Mouse (Mus musculus) liver, embryonic 14.5 days (tissue): Measurements from ENCODE around the gene Zic5. TPM values are rescaled to one million over a fixed set of nuclear protein-coding genes. Genes with fewer than 3 reads are reported as not detected.

ENCODE experiments used
- ATAC-seq: fragments of 200-750 bp; cut with Nextera tagmentation; 2 replicates; pipeline ENCODE4 v1.8.0; 2017; ENCODE audit warnings: moderate number of reproducible peaks, mild to moderate bottlenecking, moderate library complexity; ENCODE audit not compliant: insufficient read depth
- DNase-seq, 3 experiments: peaks; one replicate each; pipeline ENCODE4 v3.0.0-alpha.2; 2012 to 2013; ENCODE audit warnings: low read depth in 3 of 3, low spot score in 3 of 3
- H3K27ac ChIP-seq: fragments of 300-500 bp; sonication (generic); 2 replicates; pipeline ENCODE4 v1.5.1; 2014; ENCODE audit warnings: moderate library complexity, mild to moderate bottlenecking, control low read depth, inconsistent platforms
- H3K27me3 ChIP-seq: fragments of 300-500 bp; sonication (generic); 2 replicates; pipeline ENCODE4 v1.6.1; 2014; ENCODE audit warnings: mild to moderate bottlenecking, low read length, moderate library complexity; ENCODE audit not compliant: control insufficient read depth, insufficient read depth
- H3K36me3 ChIP-seq: fragments of 300-500 bp; sonication (generic); replicated peaks from 2 replicates; pipeline ENCODE4 v1.6.1; 2014; ENCODE audit warnings: low read depth; ENCODE audit not compliant: control insufficient read depth, insufficient read depth
- H3K4me1 ChIP-seq, 2 experiments: fragments of 200-500 bp in 1 of 2; fragments of 300-500 bp in 1 of 2; sonication (generic) in 1 of 2; replicated peaks; 2 replicates each; pipeline ENCODE4 v1.6.1; 2012 to 2014; ENCODE audit warnings: antibody characterized with exemption in 1 of 2, inconsistent platforms in 1 of 2, low read length in 1 of 2; ENCODE audit not compliant: control insufficient read depth in 2 of 2, insufficient read depth in 2 of 2
- H3K4me2 ChIP-seq: fragments of 300-500 bp; sonication (generic); 2 replicates; pipeline ENCODE4 v1.6.1; 2014; ENCODE audit warnings: low read depth, mild to moderate bottlenecking, control low read depth, moderate library complexity
- H3K4me3 ChIP-seq, 2 experiments: fragments of 200-500 bp in 1 of 2; fragments of 300-500 bp in 1 of 2; sonication (generic) in 1 of 2; 2 replicates each; pipeline ENCODE4 v1.5.1; 2012 to 2014; ENCODE audit warnings: low read depth in 2 of 2, low read length in 2 of 2, mild to moderate bottlenecking in 2 of 2, control low read depth in 1 of 2, inconsistent platforms in 1 of 2, moderate library complexity in 1 of 2; ENCODE audit not compliant: insufficient read depth in 1 of 2
- H3K9ac ChIP-seq: fragments of 300-500 bp; sonication (generic); replicated peaks from 2 replicates; pipeline ENCODE4 v1.6.1; 2014; ENCODE audit warnings: mild to moderate bottlenecking, control low read depth, moderate library complexity
- H3K9me3 ChIP-seq: fragments of 300-500 bp; sonication (generic); 2 replicates; pipeline ENCODE4 v1.6.1; 2016; ENCODE audit warnings: low read length, mixed read lengths; ENCODE audit not compliant: control insufficient read depth
- CTCF ChIP-seq: IDR thresholded peaks from 2 replicates; pipeline ENCODE4 v1.5.1; 2016; ENCODE audit warnings: antibody characterized with exemption, low read depth, control low read depth
- EP300 ChIP-seq: IDR thresholded peaks from 2 replicates; pipeline ENCODE4 v1.6.1; 2016; ENCODE audit warnings: antibody characterized with exemption, low read depth
- WGBS: fragments of 180-500 bp; shearing (Covaris S2); extraction: QIAGEN DNeasy Blood & Tissue Kit; methylation state at CpG from one replicate; pipeline ENCODE4 v1.1.7; 2014; ENCODE audit not compliant: insufficient replicate concordance; 5-methylcytosine and 5-hydroxymethylcytosine counted together
- polyA plus RNA-seq, 2 experiments: library from polyadenylated mRNA; depleted of rRNA in 1 of 2; stranded (reverse) in 1 of 2; unstranded in 1 of 2; fragments of >200 nt; fragmentation: Nextera tagmentation in 1 of 2; extraction: Ambion mirVana in 1 of 2; gene quantifications; 2 replicates each; pipeline versions ENCODE4 v1.2.1 to v1.2.3; 2012 to 2014

The Zic5 gene
- polyA plus RNA-seq, 2 experiments = not detected

DNA sequence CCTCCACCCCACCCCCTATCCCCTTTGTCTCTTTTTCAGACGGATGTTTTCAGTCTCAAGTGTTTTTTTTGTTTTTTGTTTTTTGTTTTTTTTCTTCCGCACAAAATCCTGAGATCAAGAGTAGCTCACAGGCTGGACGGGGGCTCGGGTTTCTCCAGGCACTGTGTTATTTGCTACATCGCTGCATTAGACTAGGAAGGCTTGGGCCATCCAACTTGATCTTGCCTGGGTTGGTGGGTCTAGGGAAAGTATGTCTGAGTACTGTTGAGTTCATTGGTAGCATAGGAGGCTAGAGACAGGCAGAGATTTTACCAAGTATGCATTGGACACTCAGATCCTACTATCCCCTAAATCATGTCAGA, 17.5 kb upstream of the Zic5 start:
- TF ChIP-seq EP300 = no peak
- TF ChIP-seq CTCF = no peak
- Histone ChIP-seq H3K9ac (no peak overlapping the region), H3K4me1 (no peaks in the 10 kb centered on the region), H3K4me2 (no peak overlapping the region), H3K27me3 (peaks cover 97% of the 10 kb centered on the region), H3K9me3 (no peaks in the 10 kb centered on the region), H3K27ac (no peak overlapping the region), H3K36me3 (no peaks in the 10 kb centered on the region), H3K4me3 (no peak overlapping the region)
- DNase-seq (no peak), ATAC-seq (no peak)
- WGBS = 4% methylated on average over 5 of the region's 5 CpGs

DNA sequence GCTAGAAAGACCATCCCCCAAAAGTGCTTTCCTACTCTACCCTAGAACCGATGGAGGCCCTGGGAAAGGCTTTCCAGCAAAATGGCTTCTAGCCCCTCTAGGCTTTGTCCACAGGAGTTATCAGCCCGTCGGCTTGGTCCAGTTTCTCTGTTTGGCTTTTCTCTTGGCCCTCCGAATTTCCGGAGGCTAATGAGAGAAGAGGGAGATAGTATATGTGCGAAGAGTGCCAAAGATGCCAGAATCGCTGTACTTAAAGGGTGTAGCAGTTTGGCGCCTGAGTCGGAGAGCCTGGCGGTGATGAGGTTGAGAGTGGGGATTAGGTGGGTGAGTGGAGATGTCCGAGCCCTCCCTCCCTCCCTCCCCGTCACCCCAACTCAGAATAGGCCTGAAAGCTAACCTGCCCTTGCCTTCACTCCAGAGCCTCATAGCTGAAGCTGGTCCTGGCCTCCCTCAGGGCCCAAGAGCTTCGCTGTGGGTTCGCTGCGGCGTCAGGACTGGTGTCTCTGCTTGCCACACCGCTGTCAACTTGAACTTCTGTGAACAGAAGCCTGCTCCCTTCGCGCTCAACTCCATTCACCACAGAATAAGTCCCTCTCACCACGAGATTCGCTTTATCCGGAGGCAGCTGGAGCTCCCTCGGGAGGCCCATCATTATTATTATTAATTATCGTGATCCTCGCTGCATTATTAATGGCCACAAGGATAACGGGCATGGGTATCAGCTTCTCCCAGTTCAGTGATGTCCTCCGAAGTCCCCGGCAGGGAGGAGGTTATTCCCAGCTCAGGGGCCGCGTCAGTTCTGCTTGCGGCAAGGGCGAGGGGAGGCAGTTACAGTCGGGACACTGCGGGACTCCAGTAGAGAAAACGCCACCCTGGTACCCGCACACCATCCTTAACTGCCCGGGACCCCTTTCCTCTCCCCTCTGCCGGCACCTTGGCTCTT, 16.9 kb upstream of the Zic5 start:
- DNase-seq = no peak
- TF ChIP-seq EP300 (no peak), CTCF (no peak)
- H3K4me2 ChIP-seq = no peak overlapping the region
- ATAC-seq = no peak
- H3K9ac ChIP-seq = no peak overlapping the region
- H3K27ac ChIP-seq = no peak overlapping the region
- H3K4me1 ChIP-seq = no peaks in the 10 kb centered on the region
- no peaks in the 10 kb centered on the region for H3K36me3 ChIP-seq
- H3K9me3 ChIP-seq = no peaks in the 10 kb centered on the region
- peaks cover 99% of the 10 kb centered on the region for H3K27me3 ChIP-seq
- 2% methylated on average over 38 of the region's 38 CpGs for WGBS
- no peak overlapping the region for H3K4me3 ChIP-seq

DNA sequence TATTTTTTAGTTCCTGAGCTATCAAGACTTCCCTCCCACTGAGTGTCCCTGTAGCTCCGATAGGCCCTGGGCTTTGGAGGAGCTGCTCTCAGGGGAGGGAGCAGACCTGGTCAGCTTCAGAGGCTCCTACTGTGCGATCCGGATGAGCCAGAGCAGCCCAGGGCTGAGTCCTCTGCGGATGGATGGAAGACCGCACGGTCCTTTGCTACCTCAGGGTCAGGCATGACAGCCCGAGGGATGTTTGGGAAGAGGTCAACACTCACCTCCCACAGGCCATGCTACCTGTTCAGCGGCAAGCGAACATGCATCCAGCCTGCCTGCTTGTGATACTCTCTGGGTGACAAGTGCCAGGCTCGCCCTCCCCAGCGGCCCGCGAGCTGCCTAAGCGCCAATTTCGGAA, 15.7 kb upstream of the Zic5 start:
- Histone ChIP-seq H3K27me3 (peaks cover 100% of the 10 kb centered on the region), H3K4me1 (no peaks in the 10 kb centered on the region), H3K36me3 (no peaks in the 10 kb centered on the region), H3K27ac (no peak overlapping the region), H3K9ac (no peak overlapping the region), H3K4me3 (no peak overlapping the region), H3K9me3 (no peaks in the 10 kb centered on the region), H3K4me2 (no peak overlapping the region)
- TF ChIP-seq EP300 = no peak
- TF ChIP-seq CTCF = no peak
- ATAC-seq = no peak
- no peak for DNase-seq
- WGBS = 2% methylated on average over 15 of the region's 15 CpGs

DNA sequence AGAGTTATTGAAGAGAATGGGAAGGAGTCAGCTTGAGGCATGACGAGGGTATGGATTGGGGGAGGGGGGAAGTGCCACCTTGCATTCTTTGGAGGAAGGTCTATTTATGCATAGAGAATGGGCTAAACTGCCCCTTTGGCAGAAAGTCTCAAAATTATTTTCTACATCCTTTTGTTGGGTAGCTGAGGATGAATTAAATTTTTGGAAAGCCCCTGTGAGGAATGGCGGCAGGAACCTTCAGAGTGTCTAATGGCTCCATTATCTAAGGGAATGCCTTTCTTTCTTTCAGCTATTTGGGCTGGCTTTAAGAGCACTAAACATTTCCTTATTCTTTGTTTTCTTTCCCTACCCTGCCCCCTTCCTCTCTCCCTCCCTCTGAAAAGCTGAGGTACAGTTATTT, 14.9 kb upstream of the Zic5 start:
- H3K4me1 ChIP-seq = no peaks in the 10 kb centered on the region
- no peak for ATAC-seq
- H3K36me3 ChIP-seq = no peaks in the 10 kb centered on the region
- no peak overlapping the region for H3K27ac ChIP-seq
- no peak overlapping the region for H3K4me2 ChIP-seq
- WGBS = 9% methylated on average over 2 of the region's 2 CpGs
- no peak overlapping the region for H3K4me3 ChIP-seq
- no peak overlapping the region for H3K9ac ChIP-seq
- H3K9me3 ChIP-seq = no peaks in the 10 kb centered on the region
- no peak for TF ChIP-seq EP300
- TF ChIP-seq CTCF = no peak
- H3K27me3 ChIP-seq = peaks cover 100% of the 10 kb centered on the region
- DNase-seq = no peak

DNA sequence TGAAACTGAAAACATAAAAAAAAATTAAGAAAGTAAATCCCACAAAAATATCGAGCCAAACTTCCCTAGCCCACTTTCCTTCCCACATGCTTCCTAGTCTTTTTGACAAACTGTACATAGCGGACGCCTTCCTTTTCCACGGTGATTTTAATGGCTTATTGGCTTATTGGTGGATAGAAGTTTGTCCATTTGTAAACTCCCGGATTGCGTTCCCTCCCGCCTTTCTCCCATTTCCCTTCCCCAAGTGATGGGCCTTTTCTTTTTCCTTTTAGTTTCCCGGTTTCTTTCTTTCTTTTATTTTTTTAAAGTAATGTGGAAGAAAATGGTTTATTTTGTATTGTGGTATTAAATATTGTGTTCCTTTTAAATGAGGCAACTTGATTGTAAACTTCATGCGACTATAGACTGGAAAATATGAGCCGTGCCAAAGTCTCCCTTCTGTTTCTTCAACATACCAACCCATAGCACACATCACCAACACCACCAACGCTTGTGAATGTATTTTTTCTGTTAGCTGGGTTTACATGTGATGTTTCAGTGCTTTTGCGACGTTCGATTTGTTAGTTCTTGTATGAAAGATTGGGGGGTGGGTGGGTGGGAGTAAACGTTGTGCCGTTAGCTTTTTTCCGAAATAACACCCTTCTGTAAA, 14.1 kb upstream of the Zic5 start:
- ATAC-seq = no peak
- no peak overlapping the region for H3K27ac ChIP-seq
- H3K36me3 ChIP-seq = no peaks in the 10 kb centered on the region
- TF ChIP-seq EP300 (no peak), CTCF (no peak)
- no peaks in the 10 kb centered on the region for H3K9me3 ChIP-seq
- DNase-seq = no peak
- no peak overlapping the region for H3K4me2 ChIP-seq
- no peak overlapping the region for H3K9ac ChIP-seq
- H3K4me1 ChIP-seq = no peaks in the 10 kb centered on the region
- H3K27me3 ChIP-seq = peaks cover 100% of the 10 kb centered on the region
- H3K4me3 ChIP-seq = no peak overlapping the region
- 24% methylated on average over 17 of the region's 17 CpGs for WGBS
